Mouse (Mus musculus) ES-Bruce4 (cell line): ENCODE measurements around the gene Igfbp6. TPM values are rescaled to one million over a fixed set of nuclear protein-coding genes. Genes with fewer than 3 reads are reported as not detected.

Experiments used
- H3K27ac ChIP-seq: 2 replicates; pipeline ENCODE4 v1.5.1; 2012; ENCODE audit warnings: low read length, inconsistent platforms; ENCODE audit not compliant: insufficient read depth
- H3K27me3 ChIP-seq: 2 replicates; pipeline ENCODE4 v1.6.1; 2012; ENCODE audit warnings: mild to moderate bottlenecking, low read length, inconsistent platforms; ENCODE audit not compliant: control insufficient read depth, poor library complexity, insufficient read depth, severe bottlenecking
- H3K36me3 ChIP-seq: 2 replicates; pipeline ENCODE4 v1.6.1; 2012; ENCODE audit warnings: inconsistent platforms, mild to moderate bottlenecking, low read length, moderate library complexity; ENCODE audit not compliant: control insufficient read depth, poor library complexity, insufficient read depth, severe bottlenecking
- H3K4me1 ChIP-seq: one replicate; pipeline ENCODE4 v1.8.1; 2011; ENCODE audit warnings: low read length; ENCODE audit not compliant: control insufficient read depth, insufficient read depth
- H3K4me3 ChIP-seq: 2 replicates; pipeline ENCODE4 v1.5.1; 2011; ENCODE audit warnings: low read depth, mild to moderate bottlenecking, low read length
- H3K9ac ChIP-seq: 2 replicates; pipeline ENCODE4 v1.6.1; 2012; ENCODE audit warnings: low read depth, mild to moderate bottlenecking, inconsistent platforms; ENCODE audit not compliant: poor library complexity, severe bottlenecking
- H3K9me3 ChIP-seq: replicated peaks from 2 replicates; pipeline ENCODE4 v1.6.1; 2012; ENCODE audit warnings: mild to moderate bottlenecking, low read length, inconsistent platforms; ENCODE audit not compliant: control insufficient read depth, poor library complexity, insufficient read depth, severe bottlenecking
- CTCF ChIP-seq: IDR thresholded peaks from one replicate; pipeline ENCODE4 v1.8.1; 2011; ENCODE audit warnings: low read depth, low read length
- EP300 ChIP-seq: IDR thresholded peaks from 2 replicates; pipeline ENCODE4 v1.6.1; 2011; ENCODE audit warnings: low read depth, low read length; ENCODE audit not compliant: insufficient read depth
- POLR2A ChIP-seq: IDR thresholded peaks from one replicate; pipeline ENCODE4 v1.8.1; 2011; ENCODE audit warnings: low read length; ENCODE audit not compliant: insufficient read depth
- polyA plus RNA-seq: library from polyadenylated mRNA; stranded (reverse); fragments of >200 nt; gene quantifications from 2 replicates; pipeline ENCODE4 v1.2.4, GENCODE M21; 2011; ENCODE audit warnings: low read depth; ENCODE audit not compliant: missing spikeins, insufficient read depth, insufficient read length

Igfbp6 gene
- polyA plus RNA-seq, 1 experiment: 2.2 TPM

DNA sequence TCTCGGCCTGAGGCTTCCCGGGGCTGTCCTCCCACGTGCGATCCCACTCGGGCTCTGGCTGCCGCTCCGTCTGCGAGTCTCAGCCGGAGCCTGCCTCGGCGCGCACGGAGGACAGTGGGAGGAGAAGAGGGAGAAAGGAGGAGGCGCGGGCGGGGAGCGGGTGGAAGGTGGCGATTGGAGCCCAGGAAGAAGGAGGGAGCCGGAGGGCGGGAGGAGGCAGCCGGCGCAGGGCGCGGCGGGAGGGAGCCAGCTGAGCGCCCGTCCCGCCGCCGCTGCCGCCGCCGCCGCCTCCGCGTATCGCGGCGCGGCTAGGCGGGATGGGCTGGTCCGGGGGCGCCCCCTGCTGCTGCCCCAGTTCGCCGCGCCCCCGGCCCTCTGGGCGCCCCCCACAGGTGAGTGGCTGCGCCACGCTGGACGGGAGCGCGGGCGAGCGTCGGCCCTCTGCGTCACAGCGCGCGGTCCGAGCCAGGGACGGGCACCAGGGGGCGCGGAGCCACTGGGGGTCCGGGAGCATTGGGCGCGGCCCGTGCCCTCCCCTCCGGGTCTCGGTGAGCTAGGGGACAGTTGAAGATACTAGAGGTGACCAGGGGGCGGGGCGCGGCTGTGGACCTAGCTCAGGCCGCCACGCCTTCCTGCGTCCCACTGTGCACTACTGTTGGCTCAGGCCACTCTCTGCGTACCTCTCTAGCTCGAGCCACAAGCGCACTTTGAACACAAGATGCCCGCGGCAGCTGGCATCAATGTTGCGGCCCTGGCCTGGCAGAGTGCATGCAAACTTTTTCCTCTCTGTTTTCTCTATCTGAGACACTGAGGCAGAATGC lies 43.8 kb upstream of the Igfbp6 start, which contains the start of gene Tns2:
Gene Tns2 (plus strand): TSS at position 253 of the 821 bp plus-strand sequence.
- H3K27ac ChIP-seq: no peak within 1 kb of the TSS
- TF ChIP-seq POLR2A: no peak
- no peak for TF ChIP-seq EP300
- TF ChIP-seq CTCF: peak; percentile 50
- H3K27me3 ChIP-seq: no peaks in the 10 kb centered on the region
- no peaks in the 10 kb centered on the region for H3K9me3 ChIP-seq
- H3K4me1 ChIP-seq: peaks cover 10% of the 10 kb centered on the region
- peak within 1 kb of the TSS; percentile 84 for H3K9ac ChIP-seq
- H3K4me3 ChIP-seq: peak within 1 kb of the TSS; percentile 81
- peaks cover 12% of the 10 kb centered on the region for H3K36me3 ChIP-seq

DNA sequence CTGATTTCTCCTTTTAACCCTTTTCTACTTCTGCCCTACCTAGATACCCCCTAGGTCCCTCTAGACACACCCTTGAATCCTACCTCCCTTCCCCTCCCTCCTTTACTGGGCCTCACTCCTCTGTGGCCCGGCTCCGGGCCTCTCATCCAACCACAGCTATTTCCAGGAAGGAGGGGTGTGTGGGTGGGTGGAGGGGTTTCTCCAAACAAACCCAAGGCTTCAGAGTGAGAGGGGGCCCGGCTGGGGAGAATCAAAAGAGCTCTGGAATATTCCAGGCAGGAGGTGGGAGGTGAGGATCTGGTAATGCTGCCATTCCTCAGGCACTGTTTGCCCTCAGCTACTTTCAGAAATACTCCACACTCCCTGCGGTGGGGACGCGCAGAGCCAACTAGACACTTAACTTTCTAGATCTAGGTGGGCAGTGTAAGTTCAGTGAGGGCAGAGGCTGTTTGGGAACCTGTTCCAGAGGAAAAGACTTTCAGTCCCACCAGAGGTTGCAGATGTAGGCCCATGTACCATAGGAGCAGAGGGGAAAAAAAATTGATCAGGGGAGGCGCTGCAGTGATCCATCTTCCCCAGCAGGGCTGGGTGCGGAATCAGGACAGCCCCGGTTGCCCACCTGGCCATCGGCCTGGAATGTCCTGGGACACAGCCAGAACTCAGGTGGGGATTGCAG lies 43.0 kb upstream of the Igfbp6 start:
- H3K4me1 ChIP-seq: peaks cover 10% of the 10 kb centered on the region
- H3K9me3 ChIP-seq: no peaks in the 10 kb centered on the region
- H3K27me3 ChIP-seq: no peaks in the 10 kb centered on the region
- no peak overlapping the region for H3K27ac ChIP-seq
- H3K9ac ChIP-seq: no peak overlapping the region
- no peak for TF ChIP-seq POLR2A
- TF ChIP-seq EP300: no peak
- no peak for TF ChIP-seq CTCF
- peaks cover 5% of the 10 kb centered on the region for H3K36me3 ChIP-seq
- H3K4me3 ChIP-seq: 0 out of 2 replicates have a peak overlapping the region, but pooled peaks have one; percentile 38

DNA sequence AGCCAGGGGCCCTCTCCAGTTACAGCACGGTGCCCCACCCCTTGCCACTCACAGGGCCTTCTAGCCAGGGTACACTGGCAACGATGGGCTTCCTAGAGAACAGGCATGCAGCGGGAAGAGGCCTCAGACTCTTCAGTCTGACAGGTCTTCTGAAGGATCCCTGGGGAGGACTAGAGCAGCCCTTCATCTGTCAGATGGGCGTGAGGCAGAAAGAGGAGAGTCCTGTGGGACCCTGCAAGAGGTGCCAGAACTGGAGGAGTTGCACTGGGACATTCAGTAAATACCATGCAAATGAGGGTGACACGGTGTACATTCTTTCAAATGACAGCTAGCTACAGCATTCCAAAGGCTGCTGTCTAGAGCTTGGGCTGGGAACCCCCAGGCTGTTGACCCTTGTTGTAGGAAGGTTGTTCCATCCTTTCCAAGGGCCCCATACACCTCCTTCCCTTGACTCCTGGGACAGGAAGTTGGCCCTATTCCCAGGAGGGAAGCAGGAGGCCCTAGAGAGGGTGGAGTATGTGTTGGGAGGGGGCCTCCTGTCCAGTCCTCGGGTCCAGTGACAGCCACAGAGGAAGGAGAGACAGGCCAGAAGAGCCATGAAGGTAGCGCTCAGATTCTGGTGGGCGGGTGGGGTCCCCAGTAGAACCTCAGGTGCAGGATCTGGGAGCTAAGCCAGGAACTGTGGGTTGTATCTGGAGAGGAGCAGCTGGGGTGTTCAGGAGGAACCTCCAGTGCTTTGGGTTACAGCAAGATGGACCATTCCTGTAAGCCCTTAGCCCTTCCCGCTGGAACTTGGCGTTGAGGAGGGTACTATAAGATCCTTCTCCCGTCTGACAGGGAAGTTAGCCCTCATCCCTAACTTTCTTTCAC lies 42.3 kb upstream of the Igfbp6 start:
- H3K9ac ChIP-seq: no peak overlapping the region
- peaks cover 5% of the 10 kb centered on the region for H3K36me3 ChIP-seq
- H3K4me3 ChIP-seq: no peak overlapping the region
- H3K9me3 ChIP-seq: no peaks in the 10 kb centered on the region
- TF ChIP-seq CTCF (no peak), POLR2A (no peak), EP300 (no peak)
- peaks cover 10% of the 10 kb centered on the region for H3K4me1 ChIP-seq
- H3K27me3 ChIP-seq: no peaks in the 10 kb centered on the region
- no peak overlapping the region for H3K27ac ChIP-seq

DNA sequence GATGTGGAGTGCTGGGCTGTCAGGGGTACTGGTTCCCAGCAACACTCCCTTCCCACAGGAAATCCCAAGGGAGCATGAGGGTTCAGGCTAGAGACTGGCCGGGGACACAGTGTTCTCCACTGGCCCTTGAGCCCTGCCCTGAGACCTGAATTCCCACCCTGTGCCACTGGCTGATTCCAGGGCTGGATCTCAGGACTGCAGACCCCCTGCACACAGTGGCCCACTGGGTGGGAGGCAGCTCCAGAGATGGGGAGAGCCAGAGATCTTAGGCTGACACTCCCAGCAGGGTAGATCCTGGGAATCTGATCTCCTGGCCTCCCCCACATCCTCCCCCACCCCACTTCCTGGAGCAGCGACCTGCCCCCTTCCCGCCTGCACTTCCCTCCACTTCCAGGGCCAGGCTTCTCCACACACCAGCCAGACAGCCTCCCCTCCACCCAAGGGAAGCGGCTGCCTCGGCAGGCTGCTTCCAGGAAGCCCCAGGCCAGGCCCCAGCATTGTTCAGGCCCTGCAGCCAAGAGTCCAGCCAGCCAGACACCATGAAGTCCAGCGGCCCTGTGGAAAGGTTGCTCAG lies 41.5 kb upstream of the Igfbp6 start:
- Histone ChIP-seq H3K27me3 (no peaks in the 10 kb centered on the region), H3K9me3 (no peaks in the 10 kb centered on the region), H3K4me3 (no peak overlapping the region), H3K36me3 (peaks cover under 1% of the 10 kb centered on the region; the same call in 1 of the 2 replicates), H3K9ac (no peak overlapping the region), H3K4me1 (peaks cover 10% of the 10 kb centered on the region), H3K27ac (no peak overlapping the region)
- TF ChIP-seq EP300: 0 out of 2 replicates have a peak, but pooled peaks have one; percentile 11
- TF ChIP-seq CTCF: no peak

DNA sequence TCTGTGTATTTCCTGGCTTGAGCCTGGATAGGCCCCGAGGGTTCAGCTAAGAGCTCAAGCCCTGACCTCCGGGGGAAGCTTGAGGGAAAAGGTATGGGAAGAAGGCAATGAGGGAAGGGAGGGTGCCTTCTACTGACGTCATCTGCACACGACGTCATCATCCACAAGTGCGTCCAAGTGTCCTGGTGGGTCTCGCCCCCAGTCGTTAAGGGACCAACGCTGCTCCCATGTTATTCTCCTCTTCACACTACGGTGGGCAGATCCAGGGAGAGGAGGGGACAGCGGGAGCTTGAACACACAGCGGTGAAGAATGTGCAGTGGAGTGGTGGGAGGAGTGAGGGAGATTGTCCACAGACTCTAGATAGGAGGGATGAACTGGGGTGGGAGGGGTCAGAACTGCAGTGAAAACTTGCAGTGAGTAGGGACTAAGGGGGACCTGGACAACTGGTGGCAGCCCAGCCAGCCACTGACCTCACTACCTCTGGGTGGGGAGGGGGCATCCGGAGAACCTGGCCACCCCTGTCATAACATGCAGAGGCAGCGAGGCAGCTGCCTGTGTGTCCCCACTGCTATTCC lies 40.7 kb upstream of the Igfbp6 start:
- TF ChIP-seq EP300 (no peak), POLR2A (no peak), CTCF (no peak)
- Histone ChIP-seq H3K27ac (no peak overlapping the region), H3K27me3 (no peaks in the 10 kb centered on the region), H3K9me3 (no peaks in the 10 kb centered on the region), H3K36me3 (no peaks in the 10 kb centered on the region), H3K4me1 (peaks cover 10% of the 10 kb centered on the region), H3K9ac (no peak overlapping the region), H3K4me3 (no peak overlapping the region)
